Mouse (Mus musculus): ENCODE measurements at regions not wholly inside any gene's neighbourhood (a gene's known extent, or its start where the extent isn't known, plus 50 kb on each side); places are given as distances from the start of the nearest gene placed in this dataset.

GRCm38 (mm10) chr14:79856245-79856644 lies 85.1 kb upstream of the Pcdh8 start:
- no peak for DNase-seq (ENCODE audit: extremely low spot score in 1 of 2, low spot score in 1 of 2)

- no peak for DNase-seq (ENCODE audit: extremely low spot score in 1 of 2, low spot score in 1 of 2)
Observed at GRCm38 (mm10) chr14:79854216-79854615, 83.1 kb upstream of the Pcdh8 start.

DNA sequence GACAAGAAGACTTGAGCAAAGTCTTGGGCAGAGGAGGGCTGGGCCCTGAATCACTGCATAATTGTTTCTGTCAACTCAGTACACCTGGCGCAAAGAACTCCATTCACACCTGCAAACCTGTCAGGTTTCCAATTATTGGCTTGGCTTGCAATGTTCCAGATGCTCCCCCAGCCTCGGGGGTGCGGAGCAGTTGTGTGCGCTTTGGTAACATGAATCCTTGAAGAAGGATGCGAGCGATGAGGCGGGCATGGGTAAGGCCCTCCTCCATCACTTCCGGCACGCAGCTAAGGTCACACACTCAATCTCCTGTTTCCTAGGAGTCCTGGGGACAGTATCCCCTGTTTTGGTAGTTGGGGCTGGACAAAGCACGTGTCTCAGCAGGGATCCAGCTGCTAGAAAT lies 81.6 kb upstream of the Pcdh8 start:
- no peak for DNase-seq (ENCODE audit: extremely low spot score in 1 of 2, low spot score in 1 of 2)

GRCm38 (mm10) chr14:79851795-79852194 lies 80.7 kb upstream of the Pcdh8 start:
- DNase-seq (ENCODE audit: extremely low spot score in 1 of 2, low spot score in 1 of 2): no peak

DNA sequence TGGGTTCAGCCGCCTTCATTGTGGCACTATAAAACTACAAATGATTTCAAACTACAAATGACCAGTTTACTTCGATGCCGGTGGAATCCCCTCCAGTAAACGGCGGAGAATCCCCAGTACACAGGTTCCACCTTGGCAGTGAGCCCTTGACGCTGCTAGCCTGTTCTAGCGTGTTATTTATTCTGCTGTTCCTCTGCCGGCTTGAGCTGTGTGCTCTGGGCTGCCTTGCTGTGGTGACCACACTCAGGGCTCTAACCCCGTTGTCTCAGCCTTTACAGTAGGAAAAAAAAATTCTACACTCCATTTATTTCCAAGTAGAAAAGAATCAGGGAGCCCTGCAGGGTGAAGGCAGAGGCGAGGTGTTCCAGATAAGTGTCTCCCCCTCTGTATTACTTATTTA lies 80.1 kb upstream of the Pcdh8 start:
- no peak for DNase-seq (ENCODE audit: extremely low spot score in 1 of 2, low spot score in 1 of 2)

GRCm38 (mm10) chr14:79849617-79850435 lies 78.7 kb upstream of the Pcdh8 start:
- no peak for DNase-seq (ENCODE audit: extremely low spot score in 1 of 2, low spot score in 1 of 2)

- DNase-seq (ENCODE audit: extremely low spot score in 1 of 2, low spot score in 1 of 2): no peak
Observed at GRCm38 (mm10) chr14:79848116-79848515, 77.0 kb upstream of the Pcdh8 start.

DNA sequence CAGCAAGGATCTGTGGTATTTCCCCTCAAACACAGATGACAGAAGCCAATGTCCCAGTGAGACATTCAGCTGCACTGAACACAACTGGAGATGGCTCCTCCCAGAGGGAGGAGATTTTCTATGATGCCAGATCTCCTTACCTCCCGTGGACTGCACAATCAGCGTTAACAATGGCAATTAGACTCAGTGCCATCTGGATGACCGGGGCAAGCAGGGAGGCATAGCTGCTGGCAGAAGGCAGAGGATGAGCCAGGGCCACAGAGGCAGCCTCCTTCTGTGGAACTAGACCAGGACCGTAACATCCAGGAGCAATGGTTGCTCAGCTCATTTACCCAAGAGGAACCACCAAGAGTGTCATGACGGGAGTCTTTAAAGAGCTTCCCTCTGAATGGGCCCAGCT lies 73.2 kb upstream of the Pcdh8 start:
- no peak for DNase-seq (ENCODE audit: extremely low spot score in 1 of 2, low spot score in 1 of 2)

- DNase-seq (ENCODE audit: extremely low spot score in 1 of 2, low spot score in 1 of 2): peak in 1 of 2 experiments; percentile 67
Observed at GRCm38 (mm10) chr14:79843135-79843550, 72.0 kb upstream of the Pcdh8 start.

DNA sequence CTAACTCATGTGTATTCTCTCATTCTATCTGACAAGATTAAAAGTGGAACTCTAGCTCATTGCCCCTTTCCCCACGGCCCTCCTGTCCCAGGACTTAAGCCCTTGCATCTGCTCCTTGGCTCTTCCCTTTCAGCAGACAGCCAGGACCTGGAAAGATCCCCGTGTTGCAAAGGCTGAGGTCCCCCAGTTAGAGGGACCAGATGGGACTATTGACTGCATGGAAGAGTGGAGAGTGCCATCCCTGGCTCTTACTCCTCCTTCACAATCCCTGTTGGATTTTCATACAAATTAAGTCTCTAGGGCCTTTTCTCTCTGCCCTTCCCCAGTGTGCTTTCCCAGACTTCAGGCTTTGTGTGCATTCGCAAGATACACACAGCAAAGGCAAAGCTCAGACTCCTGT lies 71.6 kb upstream of the Pcdh8 start:
- no peak for DNase-seq (ENCODE audit: extremely low spot score in 1 of 2, low spot score in 1 of 2)

DNA sequence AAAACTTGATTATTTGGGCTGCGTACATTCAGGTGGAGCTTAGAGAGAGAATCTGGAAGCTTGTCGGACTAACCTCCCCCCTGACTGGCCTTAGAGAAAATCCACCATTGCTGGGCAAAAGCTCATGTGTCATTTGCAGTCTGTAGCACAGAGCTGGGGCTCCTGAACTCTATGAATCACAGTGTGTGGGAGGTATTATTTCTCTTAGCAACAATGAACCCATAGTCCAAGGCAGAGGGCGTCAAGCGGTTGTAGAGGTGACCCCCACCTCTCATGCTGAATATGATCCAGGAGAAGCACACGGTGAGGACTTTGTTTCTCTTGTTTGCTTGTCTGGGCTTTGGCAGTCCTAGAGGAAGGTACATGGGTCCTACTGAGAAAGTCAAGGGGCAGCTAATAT lies 66.0 kb upstream of the Pcdh8 start:
- peak in 1 of 2 experiments; percentile 4 for DNase-seq (ENCODE audit: extremely low spot score in 1 of 2, low spot score in 1 of 2)

- no peak for DNase-seq (ENCODE audit: extremely low spot score in 1 of 2, low spot score in 1 of 2)
Observed at GRCm38 (mm10) chr14:79836186-79836585, 65.1 kb upstream of the Pcdh8 start.

DNA sequence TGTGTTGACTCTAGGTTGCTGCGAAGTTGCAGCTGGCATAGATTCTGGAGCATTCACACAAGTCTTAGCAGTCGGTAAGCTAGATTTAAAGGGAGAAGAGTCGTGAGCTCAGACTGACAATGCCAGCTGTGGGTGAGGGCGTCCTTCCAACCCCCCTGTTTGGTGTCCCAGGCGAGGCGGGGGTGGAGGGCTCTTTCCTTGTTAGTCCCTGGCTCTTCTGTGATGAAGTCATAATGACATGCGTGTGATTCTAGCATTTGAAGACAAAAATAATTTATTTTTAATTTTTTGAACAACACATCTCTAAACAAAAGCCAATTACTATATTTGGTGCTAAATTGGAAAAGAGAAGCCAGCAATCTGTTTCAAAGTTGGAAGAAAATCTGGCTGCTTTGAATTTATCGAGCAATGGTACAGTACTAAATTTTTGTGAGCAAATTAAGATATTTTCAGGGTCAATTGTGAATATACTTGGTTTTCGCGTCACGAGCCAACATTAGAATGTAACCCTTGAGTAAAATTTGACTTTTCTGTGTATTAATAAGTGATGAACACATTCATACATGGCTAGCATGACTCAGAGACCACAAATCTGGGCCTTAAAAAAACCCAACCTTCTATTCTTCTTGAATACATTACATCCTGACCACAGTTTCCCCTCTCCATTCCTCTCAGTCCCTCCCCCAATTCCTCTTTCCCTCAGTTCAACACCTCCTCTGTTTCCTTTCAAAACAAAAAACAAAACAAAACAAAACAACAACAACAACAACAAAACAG lies 53.7 kb upstream of the Pcdh8 start:
- DNase-seq (ENCODE audit: extremely low spot score in 1 of 2, low spot score in 1 of 2): peak; percentile 40 to 46

- no peak for DNase-seq (ENCODE audit: extremely low spot score in 1 of 2, low spot score in 1 of 2)
Observed at GRCm38 (mm10) chr14:79822453-79823117, 51.5 kb upstream of the Pcdh8 start.

DNA sequence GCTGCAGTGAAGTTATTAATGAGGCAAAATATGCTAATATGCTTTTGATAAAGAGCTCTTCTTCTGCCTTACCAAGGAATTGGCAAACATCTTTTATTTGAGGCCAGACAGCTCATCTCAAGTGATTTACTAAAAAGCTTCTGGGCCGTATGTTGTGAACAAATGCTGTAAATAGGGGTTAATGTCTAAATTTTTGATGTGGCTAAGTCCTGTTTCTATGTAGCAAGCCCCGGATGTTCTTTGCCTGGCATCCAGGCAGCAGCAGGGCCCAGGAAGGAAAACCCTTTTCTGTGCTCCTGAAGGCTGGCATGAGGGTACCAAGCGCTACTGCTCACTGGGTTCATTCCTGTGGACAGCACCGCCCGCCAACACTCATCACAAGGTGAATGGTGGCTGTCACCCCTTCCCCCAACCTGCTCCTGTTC lies 50.9 kb upstream of the Pcdh8 start:
- DNase-seq (ENCODE audit: extremely low spot score in 1 of 2, low spot score in 1 of 2): no peak

DNA sequence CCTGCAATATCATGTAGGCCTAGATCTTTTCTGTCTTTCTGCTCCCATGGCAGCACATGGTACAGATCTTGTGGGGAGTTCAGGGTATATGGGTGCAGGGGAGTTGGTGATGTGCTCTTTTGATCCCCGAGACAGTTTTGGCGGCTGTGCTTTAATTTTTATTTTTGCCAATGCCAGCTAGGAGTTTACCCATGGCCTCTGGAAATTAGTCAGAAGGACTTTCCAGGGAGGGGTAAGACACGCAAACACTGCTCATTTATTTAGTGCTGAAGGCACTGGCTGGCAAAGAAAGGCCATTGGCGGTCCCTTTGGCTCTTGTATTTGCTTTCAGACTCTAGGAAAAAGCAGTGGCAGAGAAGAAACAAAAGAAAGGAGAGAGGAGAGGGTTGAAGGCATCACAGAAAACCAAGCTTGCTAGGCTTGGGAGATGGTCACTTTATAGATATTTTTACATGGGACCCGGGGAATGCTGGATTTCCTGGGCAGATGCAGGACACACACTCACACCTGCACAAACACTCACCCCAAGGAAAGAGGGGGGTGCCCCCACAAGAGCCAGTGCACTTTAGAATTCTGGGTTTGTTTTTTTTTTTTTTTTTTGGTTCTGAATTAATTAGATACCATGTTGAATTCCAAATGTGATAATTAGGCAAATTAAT lies 50.4 kb upstream of the Pcdh8 start:
- DNase-seq (ENCODE audit: extremely low spot score in 1 of 2, low spot score in 1 of 2): no peak

Data from layer of hippocampus, postnatal 25 days (tissue).